Mouse (Mus musculus) ovary, adult 18-20 months (tissue): Measurements from ENCODE around the gene Bcl2l14.
A peak's percentile ranks its signal among the peaks of the same experiment; 100 is the strongest.

Experiments
- DNase-seq: peaks from one replicate; pipeline ENCODE4 v3.0.0; 2022; ENCODE audit warnings: low spot score, mixed read lengths

Gene Bcl2l14

DNA sequence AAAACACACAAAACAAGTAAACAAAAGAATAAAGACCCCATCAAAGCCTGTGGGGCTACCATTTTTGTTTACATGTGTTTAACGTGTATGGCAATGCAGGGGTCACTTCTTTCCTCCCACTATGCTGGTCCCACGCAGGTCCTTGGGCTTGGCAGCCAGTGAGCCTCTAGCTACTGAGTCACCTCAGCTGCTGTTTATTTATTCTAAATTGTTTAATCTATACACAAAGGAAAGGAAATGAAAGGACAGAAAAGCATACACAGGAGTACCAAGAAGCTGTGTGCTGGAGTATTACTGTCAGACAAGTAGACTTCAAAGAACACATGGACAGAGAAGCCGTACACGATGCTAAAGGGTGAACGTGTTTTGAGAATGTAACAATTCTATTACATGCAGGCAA lies 47.8 kb downstream of the Bcl2l14 start:
- no peak for DNase-seq

GRCm38 (mm10) chr6:134448451-134448850 lies 52.3 kb downstream of the Bcl2l14 start:
- no peak for DNase-seq

DNA sequence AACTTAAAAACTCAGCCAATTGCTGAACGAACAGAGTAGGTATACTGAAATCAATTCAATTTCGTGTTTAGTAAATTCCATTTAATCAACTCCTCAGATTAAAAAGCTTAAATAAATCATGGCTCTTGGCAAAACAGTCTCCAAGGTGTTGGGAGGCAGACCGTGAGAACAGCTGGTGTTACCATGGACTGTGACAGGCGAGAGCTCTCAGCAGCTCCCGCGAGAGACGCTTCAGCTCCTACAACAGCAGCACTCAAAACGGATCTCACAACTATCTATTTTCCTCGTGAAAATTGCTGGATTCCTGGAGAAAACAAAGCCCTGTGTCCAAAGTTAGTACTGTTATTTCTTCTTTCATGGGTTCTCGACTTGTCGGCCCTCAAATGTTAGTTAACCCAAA lies 53.8 kb downstream of the Bcl2l14 start:
- no peak for DNase-seq

- DNase-seq = peak; percentile 30
These were observed 54.6 kb downstream of the Bcl2l14 start for GRCm38 (mm10) chr6:134450661-134451119.

DNA sequence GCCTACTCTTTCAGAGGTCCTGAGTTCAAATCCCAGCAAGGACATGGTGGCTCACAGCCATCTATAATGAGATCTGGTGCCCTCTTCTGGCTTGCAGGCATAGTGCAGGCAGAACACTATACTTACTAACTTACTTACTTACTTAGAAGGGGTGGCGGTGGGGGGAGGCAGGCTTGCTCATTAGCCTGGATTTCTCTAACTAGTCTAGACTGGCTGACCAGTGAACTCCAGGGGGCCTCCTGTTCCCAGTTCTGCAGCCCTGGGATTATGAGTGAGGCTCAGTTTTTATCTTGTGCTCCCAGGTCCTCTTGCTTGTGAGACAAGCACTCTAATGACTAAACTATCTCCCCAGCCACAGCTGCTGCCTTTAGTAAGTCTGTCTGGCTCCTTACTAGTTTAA lies 58.0 kb downstream of the Bcl2l14 start:
- DNase-seq = no peak

DNA sequence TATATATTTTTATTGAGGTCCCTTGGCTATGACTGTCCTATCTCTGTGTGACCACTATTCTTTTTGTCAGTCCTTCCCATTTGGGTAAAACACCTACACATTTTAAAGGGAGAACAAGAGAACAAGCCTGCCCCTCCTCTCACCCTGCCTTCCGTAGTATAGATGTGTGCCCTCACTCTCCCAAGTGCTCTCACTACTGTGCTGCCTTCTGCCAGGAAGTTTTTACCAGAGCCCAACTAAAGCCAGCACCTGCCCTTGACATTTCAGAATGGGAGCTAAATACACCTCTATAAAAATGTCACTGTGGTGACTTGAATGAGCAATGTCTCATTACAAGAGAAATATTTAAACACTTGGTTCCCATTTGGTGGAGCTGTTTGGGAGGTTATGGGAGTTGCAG lies 62.3 kb downstream of the Bcl2l14 start:
- no peak for DNase-seq

GRCm38 (mm10) chr6:134461175-134461574 lies 65.1 kb downstream of the Bcl2l14 start:
- no peak for DNase-seq

DNA sequence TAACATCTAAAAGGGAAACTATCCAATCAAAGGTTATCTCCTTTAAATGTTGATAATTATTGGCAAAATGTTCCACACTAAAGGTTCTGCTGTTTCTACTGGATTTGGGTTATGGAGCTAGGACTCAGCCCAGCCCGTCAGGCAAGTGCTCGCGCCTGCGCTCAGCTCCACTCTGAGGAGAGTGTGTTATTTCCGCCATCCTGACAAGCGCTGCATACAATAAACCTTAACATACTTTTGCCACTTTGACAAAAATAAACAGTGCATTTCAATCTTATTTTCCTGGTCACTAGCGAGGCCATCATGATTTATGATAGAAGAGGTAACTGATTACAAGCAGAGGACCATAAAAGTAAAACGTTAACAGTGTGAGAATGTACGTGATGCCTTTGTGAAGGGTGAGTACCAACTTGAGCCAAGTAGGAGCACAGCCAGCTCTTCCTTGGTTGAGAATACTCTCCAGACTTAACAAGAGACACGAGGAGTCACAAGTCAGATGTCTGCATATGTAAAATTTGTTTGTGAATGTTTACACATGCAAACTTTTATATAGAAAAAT lies 70.6 kb downstream of the Bcl2l14 start:
- no peak for DNase-seq

GRCm38 (mm10) chr6:134469297-134469696 lies 73.2 kb downstream of the Bcl2l14 start:
- DNase-seq = no peak

- peak; percentile 78 for DNase-seq
These were observed 74.7 kb downstream of the Bcl2l14 start for GRCm38 (mm10) chr6:134470857-134471256.

GRCm38 (mm10) chr6:134473143-134473561 lies 77.0 kb downstream of the Bcl2l14 start:
- DNase-seq = peak; percentile 12

- no peak for DNase-seq
These were observed 83.4 kb downstream of the Bcl2l14 start for GRCm38 (mm10) chr6:134479481-134479880.

GRCm38 (mm10) chr6:134486318-134486717 lies 90.2 kb downstream of the Bcl2l14 start:
- DNase-seq = no peak
